Mouse (Mus musculus): ENCODE results near the gene Jmjd1c.

Gene Jmjd1c

GRCm38 (mm10) chr10:67253115-67253514, 157.2 kb downstream of the Jmjd1c start:
- DNase-seq = no peak

- DNase-seq = peak; percentile 72
Measured at GRCm38 (mm10) chr10:67264852-67265251, 168.9 kb downstream of the Jmjd1c start.

GRCm38 (mm10) chr10:67275916-67276315, 180.0 kb downstream of the Jmjd1c start:
- no peak for DNase-seq

- no peak for DNase-seq
Measured at GRCm38 (mm10) chr10:67281852-67282251, 185.9 kb downstream of the Jmjd1c start.

GRCm38 (mm10) chr10:67282531-67282930, 186.6 kb downstream of the Jmjd1c start:
- no peak for DNase-seq

- peak; percentile 38 for DNase-seq
Measured at GRCm38 (mm10) chr10:67283516-67283915, 187.6 kb downstream of the Jmjd1c start.

- DNase-seq = peak; percentile 66
Measured at GRCm38 (mm10) chr10:67284311-67284710, 188.4 kb downstream of the Jmjd1c start.

- DNase-seq = peak; percentile 23
Measured at GRCm38 (mm10) chr10:67284761-67285175, 188.8 kb downstream of the Jmjd1c start.

GRCm38 (mm10) chr10:67285176-67285814, 189.4 kb downstream of the Jmjd1c start, which contains the start of gene Nrbf2:
Nrbf2 (minus strand) TSS chr10:67285305.
- peak; percentile 82 for DNase-seq

GRCm38 (mm10) chr10:67287877-67288276, 192.0 kb downstream of the Jmjd1c start:
- DNase-seq = peak; percentile 71

- DNase-seq = no peak
Measured at GRCm38 (mm10) chr10:67290622-67291021, 194.7 kb downstream of the Jmjd1c start.

- no peak for DNase-seq
Measured at GRCm38 (mm10) chr10:67291087-67291486, 195.2 kb downstream of the Jmjd1c start.

- no peak for DNase-seq
Measured at GRCm38 (mm10) chr10:67295331-67295730, 199.4 kb downstream of the Jmjd1c start.

- DNase-seq = no peak
Measured at GRCm38 (mm10) chr10:67295938-67296466, 200.1 kb downstream of the Jmjd1c start.

- DNase-seq = no peak
Measured at GRCm38 (mm10) chr10:67296482-67297152, 200.7 kb downstream of the Jmjd1c start.

GRCm38 (mm10) chr10:67297175-67297855, 201.4 kb downstream of the Jmjd1c start:
- no peak for DNase-seq

- DNase-seq = no peak
Measured at GRCm38 (mm10) chr10:67298856-67299255, 202.9 kb downstream of the Jmjd1c start.

GRCm38 (mm10) chr10:67299285-67299684, 203.4 kb downstream of the Jmjd1c start:
- DNase-seq = no peak

GRCm38 (mm10) chr10:67301046-67301445, 205.1 kb downstream of the Jmjd1c start:
- no peak for DNase-seq

GRCm38 (mm10) chr10:67302340-67302739, 206.4 kb downstream of the Jmjd1c start:
- DNase-seq = no peak

All from lung, postnatal 14 days (tissue).